Mouse (Mus musculus): ENCODE measurements around the gene Atad3a. TPM values are rescaled to one million over a fixed set of nuclear protein-coding genes. Genes with fewer than 3 reads are reported as not detected.
"Not testable (repeated sequence)": the region's sequence is repeated elsewhere in the genome, so short reads cannot be mapped to it uniquely, and the experiment has no call there.

Gene Atad3a
- total and polyA plus RNA-seq, 2 experiments from 2014 or later: 52.6 to 65.9 TPM

DNA sequence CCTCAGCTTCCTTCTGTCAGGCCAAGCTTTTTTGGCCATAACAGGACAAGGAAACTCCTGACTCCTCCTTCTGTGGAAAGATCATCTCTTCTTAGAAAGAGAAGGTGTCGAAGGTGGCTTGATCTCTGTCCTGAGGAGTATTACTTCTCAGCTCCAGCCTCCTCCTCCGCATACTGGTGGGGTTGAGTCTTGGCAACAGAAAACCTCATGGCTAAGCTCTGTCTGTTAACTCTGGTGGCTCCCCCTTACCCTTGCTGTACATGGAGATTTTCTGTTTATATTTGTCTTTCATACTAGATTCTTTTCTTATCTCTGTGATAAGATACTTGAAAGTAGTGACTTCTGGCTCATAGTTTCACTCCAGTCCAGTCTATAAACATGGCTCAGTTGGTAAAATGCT lies 32.8 kb upstream of the Atad3a start:
- TF ChIP-seq CTCF (IDR thresholded peaks at IDR 0.05): no peak
- no peaks in the 10 kb centered on the region for H3K9me3 ChIP-seq (ENCODE audit: low read length)
- DNase-seq (ENCODE audit: low spot score): no peak

DNA sequence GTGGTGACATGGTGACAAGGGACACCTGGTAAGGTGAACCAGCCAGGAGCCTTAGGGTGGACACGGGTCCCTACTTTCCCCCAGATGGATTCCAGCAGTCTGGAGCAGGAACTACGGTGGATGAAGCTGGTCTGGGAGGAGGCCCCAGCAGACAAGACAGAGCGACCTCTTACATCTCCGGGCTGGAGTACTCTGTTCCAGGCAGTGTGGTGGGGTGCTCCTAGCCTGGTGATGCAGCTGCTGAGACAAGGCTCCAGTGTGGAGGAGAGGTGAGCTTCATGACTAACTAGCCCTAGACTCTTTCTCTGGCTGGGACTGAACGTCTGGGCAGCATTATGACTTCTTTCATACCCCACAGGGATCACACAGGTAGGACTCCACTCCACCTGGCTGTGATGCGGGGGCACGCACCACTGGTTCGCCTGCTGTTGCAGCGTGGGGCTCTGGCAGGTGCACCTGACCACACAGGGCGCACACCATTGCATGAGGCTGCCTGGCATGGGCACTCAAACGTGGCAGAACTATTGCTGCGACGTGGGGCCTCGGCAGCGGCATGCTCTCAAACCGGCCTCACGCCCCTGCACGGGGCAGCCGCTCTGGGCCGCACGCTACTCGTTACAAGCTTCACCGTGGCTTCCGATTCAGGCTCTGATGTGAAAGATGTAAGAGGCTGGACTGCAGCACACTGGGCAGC lies 30.5 kb upstream of the Atad3a start:
- Histone ChIP-seq H3K9me3 (ENCODE audit: low read length) (no peaks in the 10 kb centered on the region), H3K27ac (ENCODE audit: low read depth, low read length) (no peak overlapping the region), H3K9ac (replicated peaks; ENCODE audit: low read length, poor library complexity, severe bottlenecking) (no peak overlapping the region), H3K27me3 (ENCODE audit: insufficient read depth, low read length) (no peaks in the 10 kb centered on the region; the same call in 1 of the 2 replicates), H3K36me3 (ENCODE audit: insufficient read depth, low read length) (no peaks in the 10 kb centered on the region), H3K4me3 (ENCODE audit: low read depth, low read length) (no peak overlapping the region), H3K4me2 (ENCODE audit: low read depth, low read length, poor library complexity, severe bottlenecking) (no peak overlapping the region), H3K4me1 (ENCODE audit: insufficient read depth, low read length) (no peaks in the 10 kb centered on the region)
- no peak for ATAC-seq (ENCODE audit: low FRiP score)
- DNase-seq (ENCODE audit: low spot score): no peak
- 78% methylated on average over 24 of the region's 24 CpGs for WGBS
- no peak for TF ChIP-seq CTCF (IDR thresholded peaks at IDR 0.05)

More for the DNA sequence above, 32.8 kb upstream of the Atad3a start:
- H3K27me3 ChIP-seq (ENCODE audit: insufficient read depth, low read length): no peaks in the 10 kb centered on the region; the same call in 1 of the 2 replicates
- WGBS: 82% methylated on average over 2 of the region's 2 CpGs
- ATAC-seq (ENCODE audit: low FRiP score): no peak
- no peak overlapping the region for H3K9ac ChIP-seq (replicated peaks; ENCODE audit: low read length, poor library complexity, severe bottlenecking)
- no peak overlapping the region for H3K27ac ChIP-seq (ENCODE audit: low read depth, low read length)
- no peaks in the 10 kb centered on the region for H3K36me3 ChIP-seq (ENCODE audit: insufficient read depth, low read length)
- no peaks in the 10 kb centered on the region for H3K4me1 ChIP-seq (ENCODE audit: insufficient read depth, low read length)
- H3K4me2 ChIP-seq (ENCODE audit: low read depth, low read length, poor library complexity, severe bottlenecking): no peak overlapping the region
- no peak overlapping the region for H3K4me3 ChIP-seq (ENCODE audit: low read depth, low read length)

DNA sequence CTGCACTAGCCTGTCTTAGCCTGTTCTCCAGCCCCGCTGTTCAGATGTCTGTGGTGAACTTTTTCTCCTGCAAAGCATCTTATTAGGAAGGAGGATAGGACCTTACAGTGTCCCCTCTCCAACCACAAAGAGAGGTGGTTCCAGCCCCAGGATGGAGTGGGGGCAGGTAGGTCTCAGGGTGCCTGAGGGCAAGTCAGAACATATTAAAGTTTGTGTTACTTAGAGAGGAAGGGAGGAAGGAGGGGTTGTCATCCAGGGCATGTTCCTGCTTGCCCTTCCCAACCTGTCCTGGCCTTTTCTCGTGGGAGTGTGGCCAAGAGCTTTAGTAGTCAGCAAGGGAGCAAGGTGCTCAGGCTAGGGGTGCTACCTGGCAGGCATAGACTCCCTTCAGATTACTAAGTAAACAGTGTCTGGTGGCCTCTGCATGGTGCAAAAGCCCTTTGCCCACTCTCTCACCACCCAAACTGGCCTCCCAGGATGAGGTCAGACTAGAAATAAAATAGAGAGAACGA lies 29.8 kb upstream of the Atad3a start:
- DNase-seq (ENCODE audit: low spot score) (no peak), ATAC-seq (ENCODE audit: low FRiP score) (no peak)
- no peaks in the 10 kb centered on the region for H3K36me3 ChIP-seq (ENCODE audit: insufficient read depth, low read length)
- no peaks in the 10 kb centered on the region for H3K9me3 ChIP-seq (ENCODE audit: low read length)
- TF ChIP-seq CTCF (IDR thresholded peaks at IDR 0.05): no peak
- H3K27ac ChIP-seq (ENCODE audit: low read depth, low read length): no peak overlapping the region
- WGBS: 67% methylated on average over 3 of the region's 3 CpGs
- no peaks in the 10 kb centered on the region for H3K4me1 ChIP-seq (ENCODE audit: insufficient read depth, low read length)
- H3K4me3 ChIP-seq (ENCODE audit: low read depth, low read length): no peak overlapping the region
- no peaks in the 10 kb centered on the region; the same call in 1 of the 2 replicates for H3K27me3 ChIP-seq (ENCODE audit: insufficient read depth, low read length)
- H3K4me2 ChIP-seq (ENCODE audit: low read depth, low read length, poor library complexity, severe bottlenecking): no peak overlapping the region
- no peak overlapping the region for H3K9ac ChIP-seq (replicated peaks; ENCODE audit: low read length, poor library complexity, severe bottlenecking)

DNA sequence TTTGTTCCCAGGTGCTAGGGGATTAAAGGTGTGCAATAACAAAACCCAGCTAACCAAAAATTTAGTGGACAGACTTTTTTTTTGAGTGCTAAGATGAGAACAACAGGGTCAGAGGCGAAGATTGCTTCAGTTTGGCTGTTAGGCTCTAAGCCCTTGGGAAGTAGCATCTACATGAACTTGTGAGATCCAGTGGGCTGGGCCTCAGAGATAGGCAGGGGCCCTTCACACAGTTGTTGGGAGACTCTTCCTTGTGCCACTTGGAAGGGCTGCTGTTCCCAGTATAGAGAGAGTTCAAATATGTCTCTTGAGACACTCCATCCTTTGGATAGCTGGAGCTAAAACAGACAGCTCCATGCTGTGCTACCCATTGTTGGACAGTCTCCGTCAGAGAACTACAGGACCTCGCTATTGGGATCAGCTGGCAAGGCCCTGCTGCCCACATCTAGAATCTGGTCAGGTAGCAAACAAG lies 29.2 kb upstream of the Atad3a start, which contains the start of gene Ankrd65:
TSS of gene Ankrd65 (plus strand) at position 419 of the 469 bp plus-strand sequence.
- WGBS: 63% methylated on average over 3 of the region's 3 CpGs
- DNase-seq (ENCODE audit: low spot score): no peak
- Histone ChIP-seq H3K9ac (replicated peaks; ENCODE audit: low read length, poor library complexity, severe bottlenecking) (no peak within 1 kb of the TSS), H3K4me1 (ENCODE audit: insufficient read depth, low read length) (peaks cover 4% of the 10 kb centered on the region; the same call in 1 of the 2 replicates), H3K27ac (ENCODE audit: low read depth, low read length) (no peak within 1 kb of the TSS), H3K36me3 (ENCODE audit: insufficient read depth, low read length) (no peaks in the 10 kb centered on the region), H3K9me3 (ENCODE audit: low read length) (no peaks in the 10 kb centered on the region), H3K4me3 (ENCODE audit: low read depth, low read length) (no peak within 1 kb of the TSS), H3K4me2 (ENCODE audit: low read depth, low read length, poor library complexity, severe bottlenecking) (no peak within 1 kb of the TSS), H3K27me3 (ENCODE audit: insufficient read depth, low read length) (no peaks in the 10 kb centered on the region; the same call in 1 of the 2 replicates)
- no peak for ATAC-seq (ENCODE audit: low FRiP score)
- no peak for TF ChIP-seq CTCF (IDR thresholded peaks at IDR 0.05)

DNA sequence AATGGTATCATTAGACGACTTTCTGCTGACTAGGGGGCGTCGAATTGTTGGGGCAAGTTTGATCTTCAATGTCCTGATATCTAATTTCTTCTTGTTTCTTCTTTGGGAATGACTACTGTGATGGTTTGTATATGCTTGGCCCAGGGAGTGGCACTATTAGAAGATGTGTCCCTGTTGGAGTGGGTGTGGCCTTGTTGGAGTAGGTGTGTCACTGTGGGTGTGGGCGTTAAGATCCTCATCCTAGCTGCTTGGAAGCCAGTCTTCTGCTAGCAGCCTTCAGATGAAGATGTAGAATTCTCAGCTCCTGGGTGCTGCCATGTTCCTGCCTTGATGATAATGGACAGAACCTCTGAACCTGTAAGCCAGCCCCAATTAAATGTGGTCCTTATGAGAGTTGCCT lies 27.9 kb upstream of the Atad3a start:
- H3K4me1 ChIP-seq (ENCODE audit: insufficient read depth, low read length); H3K4me2 ChIP-seq (ENCODE audit: low read depth, low read length, poor library complexity, severe bottlenecking); H3K4me3 ChIP-seq (ENCODE audit: low read depth, low read length); H3K9me3 ChIP-seq (ENCODE audit: low read length); H3K27ac ChIP-seq (ENCODE audit: low read depth, low read length); H3K27me3 ChIP-seq (ENCODE audit: insufficient read depth, low read length); ATAC-seq (ENCODE audit: low FRiP score); H3K9ac ChIP-seq (replicated peaks; ENCODE audit: low read length, poor library complexity, severe bottlenecking); DNase-seq (ENCODE audit: low spot score); H3K36me3 ChIP-seq (ENCODE audit: insufficient read depth, low read length): not testable (repeated sequence)
- WGBS: 81% methylated on average over 4 of the region's 4 CpGs

DNA sequence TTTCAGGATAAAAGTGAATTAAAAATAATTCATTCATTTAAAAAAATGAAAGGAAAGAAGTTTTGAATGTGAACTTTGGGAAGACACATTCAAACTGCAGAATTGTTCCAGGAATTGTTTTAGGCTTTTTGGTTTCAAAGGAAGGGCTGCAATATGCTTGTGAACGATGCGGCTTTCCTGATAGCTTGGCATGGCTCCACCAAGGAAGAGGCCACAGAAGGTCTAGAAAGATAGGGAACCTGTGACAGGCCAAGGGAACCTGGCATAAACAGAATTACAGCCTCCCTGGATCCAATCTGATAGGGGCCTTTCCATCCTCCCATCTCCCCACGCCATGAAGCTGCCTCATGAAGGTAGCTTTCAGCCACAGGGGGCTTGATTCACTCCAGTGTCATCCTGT lies 27.4 kb upstream of the Atad3a start:
- Histone ChIP-seq H3K4me1 (ENCODE audit: insufficient read depth, low read length) (peaks cover 6% of the 10 kb centered on the region; the same call in 1 of the 2 replicates), H3K27me3 (ENCODE audit: insufficient read depth, low read length) (no peaks in the 10 kb centered on the region; the same call in 1 of the 2 replicates), H3K4me3 (ENCODE audit: low read depth, low read length) (no peak overlapping the region), H3K4me2 (ENCODE audit: low read depth, low read length, poor library complexity, severe bottlenecking) (no peak overlapping the region), H3K27ac (ENCODE audit: low read depth, low read length) (no peak overlapping the region), H3K36me3 (ENCODE audit: insufficient read depth, low read length) (no peaks in the 10 kb centered on the region), H3K9me3 (ENCODE audit: low read length) (no peaks in the 10 kb centered on the region), H3K9ac (replicated peaks; ENCODE audit: low read length, poor library complexity, severe bottlenecking) (no peak overlapping the region)
- WGBS: 85% methylated on average over 3 of the region's 3 CpGs
- TF ChIP-seq CTCF (IDR thresholded peaks at IDR 0.05): no peak
- ATAC-seq (ENCODE audit: low FRiP score) (no peak), DNase-seq (ENCODE audit: low spot score) (no peak)

Data from midbrain, postnatal 0 days (tissue).